Mouse (Mus musculus): ENCODE measurements around the gene Plac8.

Gene Plac8

DNA sequence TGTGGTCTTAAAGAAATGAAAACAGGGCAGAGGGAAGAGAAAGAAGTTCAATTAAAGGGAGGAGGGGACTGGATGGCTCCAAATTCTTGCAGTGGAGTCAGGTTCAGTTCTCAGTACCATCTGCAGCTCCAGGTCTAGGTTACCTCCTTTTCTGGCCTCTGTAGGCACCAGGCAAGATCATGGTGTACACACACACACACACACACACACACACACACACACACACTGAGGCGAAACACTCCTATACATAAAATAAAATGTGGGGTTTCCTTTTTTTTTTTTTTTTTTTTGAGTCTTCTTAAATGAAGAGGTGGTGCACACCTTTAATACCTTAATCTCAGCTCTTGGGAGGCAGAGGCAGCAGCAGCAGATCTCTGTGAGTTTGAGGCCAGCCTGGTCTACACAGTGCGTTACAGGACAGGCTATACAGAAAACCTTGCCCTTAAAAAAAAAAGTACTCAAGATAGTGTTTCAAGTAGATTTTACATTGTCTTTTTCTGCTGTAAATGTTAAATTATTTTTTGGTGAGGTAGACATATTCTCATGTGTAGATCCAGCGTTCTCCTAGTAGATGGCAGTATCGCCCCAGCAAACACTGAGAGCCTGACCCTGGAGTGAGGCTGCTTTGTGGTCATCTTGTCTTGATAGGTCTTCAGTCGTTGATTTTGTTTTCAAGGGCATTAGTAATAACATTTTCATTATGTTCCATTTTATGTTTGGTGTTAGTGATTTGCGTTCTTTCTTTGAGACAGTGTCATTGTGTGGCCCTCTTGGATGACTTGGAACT, 25.6 kb downstream of the Plac8 start:
- in situ Hi-C loops (cut with MboI, MseI) = no loop called here

DNA sequence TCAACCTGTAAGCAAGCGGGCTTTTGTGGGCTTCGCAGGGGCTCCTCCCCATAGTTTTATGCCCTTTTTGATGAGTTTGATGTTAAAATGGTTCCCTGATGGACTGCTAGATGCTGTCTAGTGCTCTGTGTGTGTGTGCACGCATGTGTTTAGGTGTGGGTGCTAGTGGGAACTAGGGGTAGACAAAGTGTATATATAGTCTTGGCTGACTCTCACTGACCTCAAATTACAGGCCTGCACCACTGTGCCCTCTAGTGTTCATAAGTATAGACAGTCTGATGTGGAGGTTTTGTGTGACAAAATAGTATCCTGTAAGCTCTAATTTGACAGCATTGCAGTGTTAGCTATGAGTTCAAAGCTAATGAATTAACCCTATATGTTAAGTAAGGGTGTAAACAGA, 35.4 kb downstream of the Plac8 start:
- in situ Hi-C loops (cut with MboI, MseI) = no loop called here

DNA sequence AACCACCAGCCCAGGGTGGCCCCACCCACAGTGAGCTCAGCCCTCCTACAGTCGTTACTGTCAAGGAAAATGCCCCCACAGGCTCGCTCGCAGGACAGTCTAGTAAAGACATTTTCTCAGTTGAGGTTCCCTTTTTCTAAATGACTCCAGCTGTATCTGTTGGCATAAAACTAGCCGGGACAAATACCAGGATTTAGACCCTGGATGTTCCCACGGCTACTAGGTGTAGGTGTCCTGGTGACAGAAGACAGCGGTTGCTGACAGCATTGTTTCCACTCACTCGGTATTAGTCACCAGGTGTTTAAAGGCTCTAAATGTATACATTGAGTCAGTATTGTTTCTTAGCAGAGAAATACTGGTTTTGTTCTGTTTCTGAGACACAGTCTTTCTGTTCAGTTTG, 36.2 kb downstream of the Plac8 start:
- in situ Hi-C loops (cut with MboI, MseI) = no loop called here

DNA sequence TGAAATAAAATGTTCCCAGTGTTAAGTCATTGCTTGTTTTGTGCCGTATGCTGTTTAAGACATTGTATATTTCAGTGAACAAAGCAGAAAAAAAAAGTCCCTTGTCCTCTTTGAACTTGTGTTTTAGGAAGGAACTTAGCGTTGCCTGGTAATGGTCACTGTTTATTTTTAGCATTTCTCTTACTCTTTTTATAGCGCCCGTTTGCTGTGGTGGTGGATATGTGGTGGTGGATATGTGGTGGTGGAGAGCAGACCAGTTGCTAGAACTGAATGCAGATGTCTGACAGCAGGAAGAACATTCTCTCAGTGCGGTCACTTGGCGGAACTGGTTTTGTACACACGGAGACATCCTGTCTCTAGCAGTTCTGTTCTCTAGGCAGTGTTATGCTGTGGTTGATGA, 45.9 kb downstream of the Plac8 start:
- in situ Hi-C loops (cut with MboI, MseI) = no loop called here

GRCm38 (mm10) chr5:100525620-100526019, 46.4 kb downstream of the Plac8 start:
- in situ Hi-C loops (cut with MboI, MseI) = no loop called here

DNA sequence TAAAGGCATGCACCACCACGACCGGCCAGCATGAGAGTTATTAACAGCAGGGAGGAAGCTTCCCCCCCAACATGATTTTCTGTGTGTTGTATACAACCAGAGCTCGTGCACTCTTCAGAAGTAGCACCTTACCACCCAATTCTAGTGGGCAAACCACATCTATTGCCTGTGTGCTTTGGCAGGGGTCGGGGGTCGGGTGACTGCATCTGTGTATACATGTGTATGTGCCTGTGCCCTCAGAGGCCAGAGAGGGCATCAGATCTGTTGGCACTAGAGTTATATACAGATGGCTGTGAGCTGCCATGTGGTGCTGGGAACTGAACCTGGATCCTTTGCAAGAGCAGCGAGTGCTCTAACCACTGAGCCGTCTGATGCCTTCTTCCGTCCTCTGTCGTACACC, 47.1 kb downstream of the Plac8 start:
- in situ Hi-C loops (cut with MboI, MseI) = no loop called here

GRCm38 (mm10) chr5:100523331-100523730, 48.7 kb downstream of the Plac8 start:
- in situ Hi-C loops (cut with MboI, MseI) = no loop called here

GRCm38 (mm10) chr5:100520223-100520622, 51.8 kb downstream of the Plac8 start:
- in situ Hi-C loops (cut with MboI, MseI) = no loop called here

DNA sequence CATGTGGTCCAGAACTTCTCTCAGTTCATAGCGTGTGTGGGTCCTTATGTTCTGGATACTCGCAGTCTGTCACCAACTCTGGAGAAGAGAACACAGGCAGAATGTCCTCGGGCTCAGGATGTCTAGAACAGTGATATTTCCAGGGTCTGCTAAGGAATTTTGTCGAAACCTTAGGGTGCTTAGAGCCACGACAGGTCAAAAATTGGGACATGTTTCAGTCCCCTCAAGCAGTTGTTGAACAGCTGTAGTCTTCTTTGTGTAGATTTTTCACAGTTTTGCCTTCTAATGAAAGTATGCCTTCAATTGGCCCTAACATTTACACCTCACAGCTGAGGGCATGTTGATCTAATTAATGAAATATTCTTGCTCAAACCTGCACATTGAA, 53.0 kb downstream of the Plac8 start:
- in situ Hi-C loops (cut with MboI, MseI) = loop anchor here (5.0 kb wide), 1 partner anchor 92 kb away; no protein-coding TSS in a partner anchor

DNA sequence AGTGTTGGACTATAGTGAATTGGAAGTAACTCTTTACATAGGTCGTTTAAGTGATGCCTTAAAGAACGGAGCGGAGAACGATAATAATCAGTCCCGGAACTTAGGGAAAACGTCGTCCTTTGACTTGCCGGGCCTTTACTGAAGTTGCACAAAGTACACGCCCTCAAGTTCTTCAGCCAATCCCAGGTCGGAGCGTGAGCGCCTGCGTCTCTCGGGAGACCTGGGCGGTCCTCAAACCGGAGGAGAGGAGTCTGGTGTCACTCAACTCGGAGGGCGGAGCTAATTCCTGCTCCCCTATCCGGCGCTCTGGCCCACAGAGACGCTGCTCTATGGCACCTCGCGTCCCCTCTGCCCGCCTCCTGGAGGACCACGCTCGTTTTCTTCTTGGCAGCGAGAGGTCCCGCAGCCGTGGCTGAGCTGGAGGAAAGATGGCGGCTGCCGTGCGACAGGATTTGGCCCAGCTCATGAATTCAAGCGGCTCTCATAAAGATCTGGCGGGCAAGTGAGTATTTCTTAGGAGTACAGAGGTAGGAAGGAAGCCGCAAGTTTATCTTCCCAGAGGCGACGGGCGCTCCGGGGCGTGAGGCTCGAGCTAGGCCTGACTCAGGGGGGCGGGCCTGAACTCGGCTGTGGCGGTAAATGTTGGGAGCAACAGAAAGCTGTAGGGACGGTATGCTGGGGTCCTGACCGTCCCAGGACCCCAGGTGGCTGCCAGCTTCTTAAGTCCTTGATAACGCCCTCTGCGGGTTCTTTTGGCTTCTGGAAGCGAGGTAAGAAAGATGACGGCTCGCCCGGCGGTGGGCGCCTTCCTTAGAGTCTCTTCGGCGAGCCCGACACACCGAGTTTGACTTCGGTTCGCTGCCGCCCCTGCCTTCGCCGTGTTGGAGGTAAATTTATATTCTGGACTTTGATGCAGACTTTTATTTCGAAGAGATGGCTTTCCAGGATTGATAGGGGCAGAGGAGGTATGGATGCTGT, 53.7 kb downstream of the Plac8 start, which contains the start of gene Cops4:
Gene Cops4 (plus strand): TSS at position 261 of the 978 bp plus-strand sequence.
- in situ Hi-C loops (cut with MboI, MseI) = loop anchor here (5.0 kb wide), 1 partner anchor 91 kb away; no protein-coding TSS in a partner anchor

- in situ Hi-C loops (cut with MboI, MseI) = no loop called here
Measured at GRCm38 (mm10) chr5:100512576-100512975, 59.5 kb downstream of the Plac8 start.

DNA sequence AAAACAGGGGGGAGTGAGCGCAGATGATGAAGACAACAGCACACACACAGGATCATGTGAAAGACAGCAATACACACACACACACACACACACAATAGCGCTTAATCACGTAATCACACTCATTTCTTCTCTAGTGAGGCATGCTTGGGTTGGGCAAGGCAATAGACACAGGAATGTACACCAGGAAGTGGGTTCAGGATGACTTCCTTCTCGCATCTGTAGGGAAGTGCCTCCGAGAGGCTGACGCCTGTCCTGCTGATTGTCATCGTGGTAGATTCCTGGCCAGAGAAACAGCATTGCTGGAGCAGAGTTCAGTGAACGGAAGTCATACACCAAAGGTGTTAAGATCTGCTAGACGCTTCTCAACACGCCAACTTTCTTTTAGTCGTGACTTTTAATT, 62.8 kb downstream of the Plac8 start:
- in situ Hi-C loops (cut with MboI, MseI) = no loop called here
